Mouse (Mus musculus) WW6 (cell line): ENCODE measurements around the gene Endov.
A peak's percentile ranks its signal among the peaks of the same experiment; 100 is the strongest.

Experiments
- DNase-seq: peaks from one replicate; pipeline ENCODE4 v3.0.0-alpha.2; 2013; ENCODE audit warnings: low read depth, low spot score

The Endov gene

GRCm38 (mm10) chr11:119545741-119546495, 54.8 kb downstream of the Endov start:
- DNase-seq: no peak

DNA sequence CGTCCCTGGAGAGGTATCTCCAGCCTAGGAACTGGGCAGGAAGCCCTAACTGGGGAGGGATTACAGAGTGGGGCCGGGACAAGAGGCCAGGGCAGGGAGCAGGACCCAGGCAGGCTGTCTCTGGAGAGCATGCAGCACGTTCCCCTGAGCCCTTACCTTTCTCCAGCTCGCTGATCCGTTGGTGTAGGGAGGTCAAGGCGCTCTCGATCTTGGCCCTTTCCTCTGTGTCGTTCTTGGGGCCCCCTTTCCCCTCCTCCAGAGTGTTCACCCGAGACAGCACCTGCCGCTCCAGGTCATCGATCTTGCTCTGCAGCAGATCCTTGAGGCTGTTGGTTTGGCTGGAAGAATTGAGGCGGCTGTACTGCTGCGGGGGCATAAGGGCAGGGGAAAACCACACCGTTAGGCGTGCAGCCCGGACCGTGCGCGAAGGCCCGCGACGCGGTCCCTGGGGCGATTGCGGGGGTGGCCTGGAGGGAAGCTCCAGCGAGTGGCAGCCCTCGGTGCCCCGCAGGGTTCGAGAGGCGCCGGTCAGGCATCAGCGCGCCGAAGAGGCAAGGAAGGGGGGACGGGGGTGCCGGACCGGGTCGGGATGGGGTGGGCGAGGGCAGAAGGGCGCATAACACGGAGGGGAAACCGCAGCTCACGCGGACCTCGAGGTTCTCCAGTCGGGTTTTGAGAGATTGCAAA, 55.5 kb downstream of the Endov start:
- DNase-seq: peak; percentile 26

GRCm38 (mm10) chr11:119547183-119547921, 56.2 kb downstream of the Endov start, which contains the start of gene Nptx1:
Nptx1 (minus strand) TSS chr11:119547753.
- DNase-seq: peak; percentile 22

DNA sequence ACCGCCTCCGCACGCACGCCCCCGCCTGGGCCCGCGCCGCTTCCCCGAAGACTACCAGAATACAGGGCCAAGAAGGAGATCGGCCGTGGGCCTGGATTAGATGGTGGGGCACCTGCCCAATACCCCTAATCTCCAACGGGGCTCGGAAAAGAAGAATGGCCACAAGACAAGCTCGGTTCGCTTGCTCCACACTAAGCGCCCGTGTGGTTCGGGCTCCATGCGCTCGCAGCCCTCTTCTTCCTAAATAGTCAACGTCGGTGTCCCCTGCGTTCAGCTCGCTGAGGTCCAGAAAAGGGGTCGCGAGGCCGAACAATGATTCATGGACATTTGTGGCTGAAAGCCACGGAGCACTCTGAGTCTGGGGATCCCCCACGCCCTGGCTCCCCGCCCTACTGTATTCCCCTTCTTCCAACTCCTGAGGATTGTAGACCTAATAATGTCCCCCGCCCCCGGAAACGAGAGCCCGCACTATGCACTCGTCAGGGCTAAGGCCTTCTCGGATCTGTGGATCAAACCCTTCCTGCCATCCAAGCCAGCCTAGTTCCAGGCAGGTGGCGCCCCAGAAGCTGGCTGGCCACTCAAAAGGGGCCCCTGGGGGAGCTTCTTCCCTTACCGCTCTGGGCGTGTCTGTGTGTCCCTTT, 56.9 kb downstream of the Endov start:
- DNase-seq: peak; percentile 33

DNA sequence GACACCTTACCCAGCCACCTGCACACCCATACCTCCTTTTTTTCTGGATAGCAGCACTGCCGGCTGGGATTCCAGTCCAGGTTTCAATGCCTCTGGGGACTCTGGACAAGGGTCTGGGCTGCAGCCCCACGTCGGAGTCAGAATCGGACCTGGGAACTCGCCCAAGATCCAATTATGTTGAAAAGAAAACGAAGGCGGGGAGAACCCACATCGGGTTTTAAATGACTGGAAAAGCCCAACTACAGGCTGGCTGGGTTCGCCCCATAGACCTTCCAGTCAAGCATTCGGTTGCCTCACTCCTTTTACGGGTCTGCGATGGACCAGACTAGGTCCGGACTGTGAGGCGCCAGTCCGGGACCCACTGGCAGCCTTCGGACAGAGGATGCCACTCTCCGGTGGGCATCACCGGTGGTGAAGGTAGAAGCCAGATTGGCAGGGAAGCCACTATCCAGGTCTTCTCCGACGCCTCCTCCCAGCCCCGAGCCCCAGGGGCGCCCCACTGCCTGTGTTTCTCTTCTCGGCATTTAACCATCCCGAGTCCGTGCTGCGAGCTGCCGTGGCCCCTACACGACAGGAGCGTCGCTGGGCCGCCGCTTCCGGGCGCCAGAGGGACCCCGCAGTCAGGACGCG, 57.7 kb downstream of the Endov start:
- no peak for DNase-seq

GRCm38 (mm10) chr11:119549371-119549811, 58.2 kb downstream of the Endov start:
- peak; percentile 20 for DNase-seq

DNA sequence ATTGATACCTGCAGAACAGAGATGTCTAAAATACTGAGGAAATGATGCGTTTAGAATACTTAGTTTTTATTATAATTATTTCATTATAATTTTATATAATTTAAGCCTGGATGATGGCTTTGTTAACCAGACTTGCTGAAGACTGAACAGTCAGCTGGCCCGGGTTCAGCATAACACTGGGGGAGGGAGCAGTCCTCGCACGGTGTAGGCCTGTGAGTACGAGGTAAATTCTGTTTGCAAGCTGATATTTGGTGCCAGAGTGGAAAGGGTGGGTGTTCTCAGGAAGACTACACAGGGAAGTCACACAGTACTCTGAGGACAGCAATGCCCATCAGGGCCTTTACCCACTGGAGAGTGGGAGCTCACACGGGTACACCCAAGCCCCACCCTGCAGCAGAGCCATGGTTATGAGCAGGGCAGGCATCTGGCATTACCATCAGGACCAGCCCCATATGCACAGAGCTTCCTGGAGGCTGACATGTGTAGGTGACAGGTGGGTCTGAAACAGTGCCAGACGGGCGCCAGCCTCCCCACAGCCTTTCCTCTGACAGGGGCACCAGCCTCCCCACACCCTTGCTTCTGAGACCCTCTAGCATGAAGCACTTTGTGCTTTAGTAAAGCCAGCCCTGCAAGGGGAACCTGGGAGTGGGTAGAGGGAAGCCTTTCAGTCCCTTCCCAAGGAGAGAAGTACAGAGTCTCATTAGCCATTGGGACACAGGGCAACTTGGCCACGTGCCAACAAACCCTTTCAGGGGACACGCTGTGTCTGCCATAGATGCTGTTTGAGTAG, 59.6 kb downstream of the Endov start:
- no peak for DNase-seq

DNA sequence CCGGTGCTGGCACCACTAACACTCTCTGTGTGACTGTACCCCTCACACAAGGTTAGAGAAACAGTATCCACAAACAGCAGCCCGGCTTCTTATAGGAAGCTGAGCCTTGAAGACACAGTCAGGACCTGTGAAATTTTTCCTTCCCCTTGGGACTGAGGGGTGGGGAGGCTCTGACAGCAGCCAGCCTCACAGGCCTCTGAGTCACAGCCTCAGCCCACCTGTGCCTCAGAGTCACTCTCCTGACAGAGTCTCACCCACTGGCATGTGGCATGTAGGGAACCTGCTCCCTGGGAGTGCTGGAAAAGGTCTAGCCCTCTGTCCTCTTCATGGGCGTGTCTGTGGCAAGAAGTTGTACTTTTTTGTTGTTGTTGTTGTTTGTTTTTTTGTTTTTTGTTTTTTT, 60.3 kb downstream of the Endov start:
- no peak for DNase-seq

GRCm38 (mm10) chr11:119552301-119552700, 61.2 kb downstream of the Endov start:
- DNase-seq: no peak

DNA sequence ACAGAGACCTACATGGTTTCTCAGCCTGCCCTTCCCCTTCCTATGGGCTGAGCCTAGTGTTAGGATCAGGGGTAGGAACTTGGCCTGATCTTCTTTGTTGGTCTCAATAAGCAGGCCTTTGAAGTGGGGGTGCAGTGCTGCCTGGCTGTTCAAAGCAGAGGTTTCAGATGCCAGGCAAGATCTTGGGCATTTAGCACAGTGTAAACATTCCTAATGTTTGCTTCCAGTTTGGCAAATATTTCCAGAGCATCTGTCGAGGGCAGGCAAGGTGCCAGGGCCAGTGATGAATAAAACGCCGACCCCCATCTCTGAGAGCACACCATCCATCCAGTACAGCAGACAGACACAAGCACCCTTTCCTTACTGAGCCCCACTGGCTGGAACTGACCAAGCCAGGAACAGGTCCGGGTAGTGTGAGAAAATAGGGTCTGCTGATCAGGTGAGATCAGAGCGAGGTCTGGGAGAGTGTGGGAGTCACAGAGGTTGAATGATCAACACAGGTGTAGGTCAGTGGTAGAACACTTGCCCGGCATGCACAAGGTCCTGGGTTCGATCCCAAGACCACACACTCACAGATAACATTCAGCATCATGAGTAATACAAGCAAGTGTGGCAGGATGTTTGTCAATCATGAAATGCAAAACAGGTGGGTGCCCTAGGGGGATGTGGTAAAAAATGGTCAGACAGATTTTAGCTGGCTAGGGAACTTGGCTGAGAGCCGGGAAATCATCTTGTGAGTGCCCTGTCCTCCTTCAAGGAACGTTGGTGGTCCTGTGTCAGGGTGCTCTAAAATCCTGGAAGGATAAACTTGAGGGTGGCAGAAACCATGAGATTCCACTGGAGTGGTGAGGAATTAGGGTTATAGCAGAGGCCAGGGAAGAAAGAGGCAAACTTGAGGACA, 62.0 kb downstream of the Endov start:
- DNase-seq: no peak

- DNase-seq: no peak
Observed at GRCm38 (mm10) chr11:119554706-119555105, 63.6 kb downstream of the Endov start.

GRCm38 (mm10) chr11:119555170-119555569, 64.0 kb downstream of the Endov start:
- no peak for DNase-seq

DNA sequence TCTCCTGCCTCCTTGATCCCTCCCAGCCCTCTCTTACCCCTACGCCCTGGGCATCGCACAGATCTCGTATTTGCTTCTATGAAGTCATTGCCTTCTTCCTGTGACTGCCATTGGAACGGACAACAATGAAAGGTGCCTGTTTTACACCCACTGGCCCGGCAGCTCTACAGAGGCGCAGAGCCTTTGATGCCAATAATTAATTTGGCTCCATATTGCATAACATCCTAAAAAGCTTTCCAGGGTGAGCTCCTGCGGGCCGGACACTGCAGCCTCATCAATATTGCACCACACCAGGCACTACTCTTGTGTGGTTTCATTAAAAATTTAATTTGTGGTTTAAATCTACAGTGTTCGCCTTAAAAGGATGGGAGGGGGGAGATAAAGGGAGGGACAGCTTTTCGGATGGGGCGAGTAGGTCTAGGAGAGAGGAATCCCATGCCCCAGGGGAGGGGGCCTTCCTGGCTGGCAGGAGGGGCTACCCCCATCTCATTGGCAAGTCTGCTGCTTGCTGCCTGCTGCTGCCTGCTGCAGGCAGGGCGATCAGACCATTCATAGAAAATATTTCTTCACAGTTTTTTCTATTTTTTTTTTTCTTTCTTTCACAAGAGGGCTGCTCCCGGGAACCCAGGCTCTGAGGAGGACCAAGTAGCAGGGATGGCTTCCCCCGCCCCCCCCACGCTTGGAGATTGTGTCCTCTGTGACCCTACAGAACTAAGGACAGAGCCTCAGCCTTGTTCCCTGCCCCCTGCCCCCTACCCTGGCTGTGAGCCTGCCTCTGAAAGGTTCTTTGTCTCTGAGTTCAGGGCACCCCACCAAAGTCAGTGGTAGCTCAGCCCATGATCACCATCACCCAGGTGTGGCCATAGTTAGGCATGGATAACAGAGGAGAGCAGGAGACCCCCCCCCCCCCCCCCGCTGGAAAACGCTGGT, 67.1 kb downstream of the Endov start:
- no peak for DNase-seq

- DNase-seq: no peak
Observed at GRCm38 (mm10) chr11:119558870-119559610, 67.9 kb downstream of the Endov start.
